Mouse (Mus musculus): ENCODE data around the gene Adck1. TPM values are rescaled to one million over a fixed set of nuclear protein-coding genes. Genes with fewer than 3 reads are reported as not detected.
"Not testable (repeated sequence)": the region's sequence is repeated elsewhere in the genome, so short reads cannot be mapped to it uniquely, and the experiment has no call there.

The Adck1 gene
- 23.1 TPM for polyA plus RNA-seq (2021)

GRCm38 (mm10) chr12:88360441-88361119 is at the start of gene Adck1:
TSS of gene Adck1 (plus strand) at chr12:88360554.
- no peaks in the 10 kb centered on the region for H3K27me3 ChIP-seq
- ChIA-PET CTCF (interaction anchor here (0.5 to 0.6 kb wide), 2 partner anchors 16 to 85 kb away, joined by 3 read pairs; no protein-coding TSS in a partner anchor), POLR2A (no interaction called here)
- DNase-seq (ENCODE audit: low read depth, low spot score) = peak; percentile 41
- TF ChIP-seq CTCF (IDR thresholded peaks at IDR 0.05) = no peak
- peak; percentile 99 for ATAC-seq
- in situ Hi-C loops (cut with MboI; ENCODE audit: low pct_unique_long_range_greater_than_20kb) = no loop called here

- no peaks in the 10 kb centered on the region for H3K27me3 ChIP-seq
- ChIA-PET POLR2A (no interaction called here), CTCF (no interaction called here)
- ATAC-seq (no peak), DNase-seq (ENCODE audit: low read depth, low spot score) (no peak)
- in situ Hi-C loops (cut with MboI; ENCODE audit: low pct_unique_long_range_greater_than_20kb) = no loop called here
- no peak for TF ChIP-seq CTCF (IDR thresholded peaks at IDR 0.05)
These were observed 45.8 kb upstream of the Adck1 start for GRCm38 (mm10) chr12:88314556-88314955.

GRCm38 (mm10) chr12:88323926-88324325 is 36.4 kb upstream of the Adck1 start, which contains the start of gene Gm5039:
TSS of gene Gm5039 (minus strand) at chr12:88324026.
- DNase-seq (ENCODE audit: low read depth, low spot score); in situ Hi-C loops (cut with MboI; ENCODE audit: low pct_unique_long_range_greater_than_20kb): not testable (repeated sequence)

GRCm38 (mm10) chr12:88336662-88337413 is 23.5 kb upstream of the Adck1 start:
- POLR2A ChIA-PET; ATAC-seq; CTCF ChIA-PET; H3K27me3 ChIP-seq; in situ Hi-C loops (cut with MboI; ENCODE audit: low pct_unique_long_range_greater_than_20kb); DNase-seq (ENCODE audit: low read depth, low spot score): not testable (repeated sequence)

More at GRCm38 (mm10) chr12:88323926-88324325, 36.4 kb upstream of the Adck1 start, which contains the start of gene Gm5039:
- ATAC-seq, POLR2A ChIA-PET, CTCF ChIA-PET, H3K27me3 ChIP-seq: not testable (repeated sequence)

DNA sequence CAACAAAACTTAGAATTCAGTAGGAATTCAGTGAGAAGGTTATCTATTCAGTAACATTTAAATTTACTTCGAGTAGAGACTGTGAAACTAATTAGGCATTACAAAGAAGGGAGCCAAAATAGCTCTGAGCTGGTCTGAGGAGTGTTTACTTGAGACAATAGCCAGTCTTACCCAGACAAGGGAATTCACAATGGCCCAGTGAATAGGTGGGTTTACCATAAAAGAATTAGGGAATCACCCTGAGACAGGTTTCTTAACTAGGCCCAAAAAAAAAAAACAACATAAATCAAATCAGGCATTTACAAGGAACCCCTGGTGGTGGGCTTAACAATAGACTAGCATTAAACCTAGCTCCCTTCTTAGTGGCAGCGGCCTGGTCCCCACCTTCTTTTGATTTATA is 19.1 kb upstream of the Adck1 start:
- POLR2A ChIA-PET = not testable (repeated sequence)

DNA sequence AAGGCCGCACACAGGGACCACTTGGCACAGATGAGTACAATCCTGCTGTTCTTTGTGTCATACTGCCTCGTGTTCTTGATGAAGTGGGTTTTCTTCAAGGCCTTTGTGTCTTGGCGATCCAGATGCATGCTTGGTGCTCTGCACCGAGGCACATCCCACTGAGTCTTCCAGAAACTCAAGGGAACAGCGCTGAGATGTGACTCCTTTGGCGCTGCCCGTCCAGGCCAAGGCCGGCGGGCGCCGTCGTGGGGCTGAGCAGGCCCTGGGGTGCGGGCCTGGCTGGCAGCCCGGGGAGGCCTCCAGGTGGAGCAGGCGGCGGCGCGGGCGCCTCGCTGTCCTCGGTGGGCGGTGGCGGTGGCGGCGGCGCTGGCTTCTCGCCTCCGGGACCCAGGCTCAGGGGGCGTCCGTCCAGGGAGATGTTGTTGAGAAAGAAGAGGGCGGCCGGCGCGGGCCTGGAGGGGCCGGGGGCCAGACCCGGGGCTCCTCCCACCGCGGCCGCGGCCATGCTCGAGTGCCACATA is 6.1 kb upstream of the Adck1 start:
- peaks cover 4% of the 10 kb centered on the region for H3K27me3 ChIP-seq
- no peak for ATAC-seq
- ChIA-PET POLR2A (no interaction called here), CTCF (no interaction called here)
- in situ Hi-C loops (cut with MboI; ENCODE audit: low pct_unique_long_range_greater_than_20kb) = no loop called here
- TF ChIP-seq CTCF (IDR thresholded peaks at IDR 0.05) = no peak
- DNase-seq (ENCODE audit: low read depth, low spot score) = no peak

More for the DNA sequence above, 19.1 kb upstream of the Adck1 start:
- in situ Hi-C loops (cut with MboI; ENCODE audit: low pct_unique_long_range_greater_than_20kb); H3K27me3 ChIP-seq; DNase-seq (ENCODE audit: low read depth, low spot score); CTCF ChIA-PET; ATAC-seq: not testable (repeated sequence)

DNA sequence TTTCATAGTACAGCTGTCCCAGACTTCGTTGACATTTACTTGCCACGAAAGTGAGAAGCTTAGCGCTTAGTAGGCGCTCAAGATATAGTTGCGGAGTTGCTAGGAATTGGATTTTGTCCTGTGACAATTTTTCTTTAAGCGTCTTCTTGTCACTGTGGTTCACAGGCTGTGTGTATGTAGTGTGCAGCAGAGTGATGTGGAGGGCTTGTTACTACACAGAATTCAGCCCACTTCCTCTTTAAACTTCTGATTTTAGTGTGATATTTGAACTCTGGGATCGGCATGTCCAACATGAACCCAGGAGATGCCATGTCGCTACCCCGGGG is 729 bp downstream of the Adck1 start:
- no peaks in the 10 kb centered on the region for H3K27me3 ChIP-seq
- CTCF ChIA-PET = interaction anchor here (0.5 to 0.6 kb wide), 2 partner anchors 16 to 84 kb away, joined by 3 read pairs; no protein-coding TSS in a partner anchor
- ATAC-seq (peak; percentile 1), DNase-seq (ENCODE audit: low read depth, low spot score) (no peak)
- in situ Hi-C loops (cut with MboI; ENCODE audit: low pct_unique_long_range_greater_than_20kb) = no loop called here
- no peak for TF ChIP-seq CTCF (IDR thresholded peaks at IDR 0.05)
- POLR2A ChIA-PET = no interaction called here

DNA sequence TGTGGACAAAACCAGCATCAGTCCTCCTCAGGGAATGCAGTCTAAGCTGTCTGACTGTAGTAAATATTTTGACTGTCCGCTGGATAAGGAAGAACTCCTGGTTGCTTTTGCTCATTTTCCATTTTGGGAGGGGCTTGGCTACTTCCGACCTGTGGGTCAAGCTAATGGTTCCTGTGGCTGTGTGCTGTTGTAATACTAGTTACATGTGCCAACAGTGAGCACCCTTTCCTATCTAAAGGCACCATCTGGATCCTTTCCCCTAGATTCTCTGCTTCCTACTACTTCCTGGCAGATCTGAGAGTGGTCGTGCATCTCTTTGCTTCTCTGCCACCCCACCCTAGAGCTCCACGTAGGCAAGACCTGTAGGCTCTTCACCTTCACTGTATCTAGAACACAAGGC is 7.3 kb downstream of the Adck1 start:
- DNase-seq (ENCODE audit: low read depth, low spot score) (no peak), ATAC-seq (no peak)
- POLR2A ChIA-PET = no interaction called here
- TF ChIP-seq CTCF (IDR thresholded peaks at IDR 0.05) = no peak
- H3K27me3 ChIP-seq = no peaks in the 10 kb centered on the region
- CTCF ChIA-PET = no interaction called here
- in situ Hi-C loops (cut with MboI; ENCODE audit: low pct_unique_long_range_greater_than_20kb) = no loop called here

GRCm38 (mm10) chr12:88368618-88369017 is 8.3 kb downstream of the Adck1 start:
- ChIA-PET CTCF (no interaction called here), POLR2A (no interaction called here)
- no peak for TF ChIP-seq CTCF (IDR thresholded peaks at IDR 0.05)
- ATAC-seq (peak; percentile 61), DNase-seq (ENCODE audit: low read depth, low spot score) (no peak)
- no peaks in the 10 kb centered on the region for H3K27me3 ChIP-seq
- in situ Hi-C loops (cut with MboI; ENCODE audit: low pct_unique_long_range_greater_than_20kb) = no loop called here

DNA sequence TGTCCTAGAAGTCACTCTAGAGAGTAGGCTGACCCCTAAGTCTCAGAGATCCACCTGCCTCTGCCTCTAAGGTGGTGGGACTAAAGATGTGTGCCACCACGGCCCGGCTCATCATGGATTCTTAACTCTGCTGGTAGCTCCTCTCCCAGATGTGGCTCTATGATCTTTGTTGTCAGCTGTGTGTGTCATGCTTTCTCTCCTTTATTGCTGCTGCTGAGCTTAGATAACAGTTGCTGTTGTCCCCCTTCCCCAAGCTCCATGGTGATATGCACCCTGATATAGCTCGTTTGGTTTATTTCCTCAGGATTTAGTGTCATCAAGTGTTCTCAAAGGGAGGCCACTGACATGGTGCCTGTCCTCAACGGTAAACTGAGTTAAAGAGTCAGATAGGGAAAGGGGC is 9.3 kb downstream of the Adck1 start:
- CTCF ChIA-PET; in situ Hi-C loops (cut with MboI; ENCODE audit: low pct_unique_long_range_greater_than_20kb); ATAC-seq; H3K27me3 ChIP-seq; DNase-seq (ENCODE audit: low read depth, low spot score); POLR2A ChIA-PET: not testable (repeated sequence)

DNA sequence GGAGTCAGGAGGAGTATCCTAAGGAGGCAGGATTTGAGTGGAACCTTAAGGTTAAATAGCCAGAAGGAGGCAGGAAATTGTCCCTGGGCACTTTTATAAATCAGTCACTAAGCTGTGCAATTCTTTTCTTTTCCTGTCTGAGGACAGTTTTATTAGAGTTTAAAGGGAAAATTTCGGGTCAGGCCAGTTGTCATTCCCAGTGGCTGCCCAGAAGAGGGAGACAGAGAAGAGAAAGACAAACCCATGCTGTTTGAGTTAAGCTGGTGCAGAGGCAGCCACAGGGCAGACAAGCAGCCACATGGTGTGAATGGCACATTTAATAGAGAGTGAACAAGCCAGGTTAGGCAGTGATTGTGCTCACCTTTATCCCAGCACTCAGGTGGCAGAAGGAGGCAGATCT is 10.0 kb downstream of the Adck1 start:
- ATAC-seq; H3K27me3 ChIP-seq; CTCF ChIA-PET; in situ Hi-C loops (cut with MboI; ENCODE audit: low pct_unique_long_range_greater_than_20kb); DNase-seq (ENCODE audit: low read depth, low spot score); POLR2A ChIA-PET: not testable (repeated sequence)

All from Patski (cell line).